Mouse (Mus musculus): ENCODE measurements at regions not wholly inside any gene's neighbourhood (a gene's known extent, or its start where the extent isn't known, plus 50 kb on each side); places are given as distances from the start of the nearest gene placed in this dataset.

- Histone ChIP-seq H3K9me3 (replicated peaks) (no peaks in the 10 kb centered on the region), H3K9ac (replicated peaks) (no peak overlapping the region), H3K4me3 (replicated peaks) (no peak overlapping the region), H3K27me3 (replicated peaks) (no peaks in the 10 kb centered on the region), H3K4me2 (no peak overlapping the region), H3K36me3 (no peaks in the 10 kb centered on the region), H3K27ac (replicated peaks) (no peak overlapping the region), H3K4me1 (no peaks in the 10 kb centered on the region)
- 92% methylated on average over 3 of the region's 3 CpGs for WGBS
- ATAC-seq (ENCODE audit: low FRiP score): no peak
These were observed 479.3 kb downstream of the Epm2a start for GRCm38 (mm10) chr10:11822418-11822959.

GRCm38 (mm10) chr10:11841094-11841493 lies 497.9 kb downstream of the Epm2a start:
- no peaks in the 10 kb centered on the region for H3K9me3 ChIP-seq (replicated peaks)
- H3K4me3 ChIP-seq (replicated peaks): no peak overlapping the region
- ATAC-seq (ENCODE audit: low FRiP score): no peak
- H3K4me2 ChIP-seq: no peak overlapping the region
- WGBS: 88% methylated on average over 5 of the region's 5 CpGs
- no peaks in the 10 kb centered on the region for H3K36me3 ChIP-seq
- H3K27me3 ChIP-seq (replicated peaks): no peaks in the 10 kb centered on the region
- H3K4me1 ChIP-seq: no peaks in the 10 kb centered on the region
- H3K27ac ChIP-seq (replicated peaks): no peak overlapping the region
- H3K9ac ChIP-seq (replicated peaks): no peak overlapping the region

GRCm38 (mm10) chr10:11841494-11841893 lies 498.3 kb downstream of the Epm2a start:
- no peaks in the 10 kb centered on the region for H3K4me1 ChIP-seq
- no peak overlapping the region for H3K4me3 ChIP-seq (replicated peaks)
- H3K9ac ChIP-seq (replicated peaks): no peak overlapping the region
- ATAC-seq (ENCODE audit: low FRiP score): no peak
- 92% methylated on average over 7 of the region's 7 CpGs for WGBS
- H3K9me3 ChIP-seq (replicated peaks): no peaks in the 10 kb centered on the region
- no peak overlapping the region for H3K4me2 ChIP-seq
- H3K36me3 ChIP-seq: no peaks in the 10 kb centered on the region
- no peaks in the 10 kb centered on the region for H3K27me3 ChIP-seq (replicated peaks)
- no peak overlapping the region for H3K27ac ChIP-seq (replicated peaks)

- no peaks in the 10 kb centered on the region for H3K4me1 ChIP-seq
These were observed 502.9 kb downstream of the Epm2a start for GRCm38 (mm10) chr10:11846141-11846540.

GRCm38 (mm10) chr10:11875145-11876131 lies 532.2 kb downstream of the Epm2a start:
- Histone ChIP-seq H3K27me3 (replicated peaks) (no peaks in the 10 kb centered on the region), H3K4me1 (peaks cover 4% of the 10 kb centered on the region; the same call in 1 of the 2 replicates), H3K4me2 (no peak overlapping the region), H3K9me3 (replicated peaks) (no peaks in the 10 kb centered on the region), H3K9ac (replicated peaks) (no peak overlapping the region), H3K36me3 (no peaks in the 10 kb centered on the region), H3K27ac (replicated peaks) (no peak overlapping the region), H3K4me3 (replicated peaks) (no peak overlapping the region)
- WGBS: 21% methylated on average over 5 of the region's 5 CpGs
- ATAC-seq (ENCODE audit: low FRiP score): peak; percentile 73

More at GRCm38 (mm10) chr10:11846141-11846540, 502.9 kb downstream of the Epm2a start:
- Histone ChIP-seq H3K9ac (replicated peaks) (no peak overlapping the region), H3K9me3 (replicated peaks) (no peaks in the 10 kb centered on the region), H3K4me3 (replicated peaks) (no peak overlapping the region), H3K27me3 (replicated peaks) (no peaks in the 10 kb centered on the region), H3K36me3 (no peaks in the 10 kb centered on the region), H3K4me2 (no peak overlapping the region), H3K27ac (replicated peaks) (no peak overlapping the region)
- no peak for ATAC-seq (ENCODE audit: low FRiP score)
- WGBS: 31% methylated on average over 1 of the region's 1 CpGs

- Histone ChIP-seq H3K27me3 (replicated peaks) (no peaks in the 10 kb centered on the region), H3K4me1 (no peaks in the 10 kb centered on the region), H3K4me2 (no peak overlapping the region), H3K36me3 (no peaks in the 10 kb centered on the region), H3K9me3 (replicated peaks) (no peaks in the 10 kb centered on the region), H3K9ac (replicated peaks) (no peak overlapping the region), H3K27ac (replicated peaks) (no peak overlapping the region), H3K4me3 (replicated peaks) (no peak overlapping the region)
- WGBS: 93% methylated on average over 4 of the region's 4 CpGs
- no peak for ATAC-seq (ENCODE audit: low FRiP score)
These were observed 543.0 kb downstream of the Epm2a start for GRCm38 (mm10) chr10:11886237-11886636.

GRCm38 (mm10) chr10:11888953-11889352 lies 545.7 kb downstream of the Epm2a start:
- Histone ChIP-seq H3K4me3 (replicated peaks) (no peak overlapping the region), H3K9me3 (replicated peaks) (no peaks in the 10 kb centered on the region), H3K9ac (replicated peaks) (no peak overlapping the region), H3K27me3 (replicated peaks) (no peaks in the 10 kb centered on the region), H3K4me1 (no peaks in the 10 kb centered on the region), H3K27ac (replicated peaks) (no peak overlapping the region), H3K4me2 (no peak overlapping the region), H3K36me3 (no peaks in the 10 kb centered on the region)
- 77% methylated on average over 2 of the region's 2 CpGs for WGBS
- no peak for ATAC-seq (ENCODE audit: low FRiP score)

GRCm38 (mm10) chr10:11922132-11922531 lies 578.9 kb downstream of the Epm2a start:
- 95% methylated on average over 3 of the region's 3 CpGs for WGBS
- Histone ChIP-seq H3K27ac (replicated peaks) (no peak overlapping the region), H3K4me1 (no peaks in the 10 kb centered on the region), H3K9ac (replicated peaks) (no peak overlapping the region), H3K4me2 (no peak overlapping the region), H3K9me3 (replicated peaks) (no peaks in the 10 kb centered on the region), H3K27me3 (replicated peaks) (no peaks in the 10 kb centered on the region), H3K36me3 (no peaks in the 10 kb centered on the region), H3K4me3 (replicated peaks) (no peak overlapping the region)
- no peak for ATAC-seq (ENCODE audit: low FRiP score)

GRCm38 (mm10) chr10:11938164-11938563 lies 595.0 kb downstream of the Epm2a start:
- no peak overlapping the region for H3K27ac ChIP-seq (replicated peaks)
- no peaks in the 10 kb centered on the region for H3K4me1 ChIP-seq
- ATAC-seq (ENCODE audit: low FRiP score): peak; percentile 76; the same call in 1 of the 2 replicates
- H3K36me3 ChIP-seq: no peaks in the 10 kb centered on the region
- H3K9ac ChIP-seq (replicated peaks): no peak overlapping the region
- no peak overlapping the region for H3K4me2 ChIP-seq
- no peaks in the 10 kb centered on the region for H3K9me3 ChIP-seq (replicated peaks)
- H3K27me3 ChIP-seq (replicated peaks): no peaks in the 10 kb centered on the region
- WGBS: 69% methylated on average over 2 of the region's 2 CpGs
- no peak overlapping the region for H3K4me3 ChIP-seq (replicated peaks)

GRCm38 (mm10) chr10:11942772-11943171 lies 599.6 kb downstream of the Epm2a start:
- Histone ChIP-seq H3K4me3 (replicated peaks) (no peak overlapping the region), H3K4me1 (no peaks in the 10 kb centered on the region), H3K36me3 (no peaks in the 10 kb centered on the region), H3K27ac (replicated peaks) (no peak overlapping the region), H3K27me3 (replicated peaks) (no peaks in the 10 kb centered on the region), H3K9ac (replicated peaks) (no peak overlapping the region), H3K4me2 (no peak overlapping the region), H3K9me3 (replicated peaks) (no peaks in the 10 kb centered on the region)
- no peak for ATAC-seq (ENCODE audit: low FRiP score)
- 87% methylated on average over 2 of the region's 2 CpGs for WGBS

GRCm38 (mm10) chr10:11960327-11960922 lies 617.2 kb downstream of the Epm2a start:
- H3K27me3 ChIP-seq (replicated peaks): no peaks in the 10 kb centered on the region
- H3K4me1 ChIP-seq: no peaks in the 10 kb centered on the region
- H3K4me3 ChIP-seq (replicated peaks): no peak overlapping the region
- ATAC-seq (ENCODE audit: low FRiP score): no peak; the same call in 1 of the 2 replicates
- H3K9ac ChIP-seq (replicated peaks): no peak overlapping the region
- no peak overlapping the region for H3K4me2 ChIP-seq
- H3K27ac ChIP-seq (replicated peaks): no peak overlapping the region
- no peaks in the 10 kb centered on the region for H3K9me3 ChIP-seq (replicated peaks)
- WGBS: 29% methylated on average over 3 of the region's 3 CpGs
- H3K36me3 ChIP-seq: no peaks in the 10 kb centered on the region

- Histone ChIP-seq H3K9me3 (replicated peaks) (no peaks in the 10 kb centered on the region), H3K36me3 (no peaks in the 10 kb centered on the region), H3K4me1 (no peaks in the 10 kb centered on the region), H3K27ac (replicated peaks) (no peak overlapping the region), H3K4me2 (no peak overlapping the region), H3K27me3 (replicated peaks) (no peaks in the 10 kb centered on the region), H3K9ac (replicated peaks) (no peak overlapping the region), H3K4me3 (replicated peaks) (no peak overlapping the region)
- 22% methylated on average over 3 of the region's 3 CpGs for WGBS
- no peak for ATAC-seq (ENCODE audit: low FRiP score)
These were observed 661.8 kb downstream of the Epm2a start for GRCm38 (mm10) chr10:12004966-12005365.

Data from neural tube, embryonic 15.5 days (tissue).